Mouse (Mus musculus) heart, embryonic 13.5 days (tissue): ENCODE results near the gene Olfr584. TPM values are rescaled to one million over a fixed set of nuclear protein-coding genes. Genes with fewer than 3 reads are reported as not detected.

Source experiments
- ATAC-seq: fragments of 200-750 bp; cut with Nextera tagmentation; 2 replicates; pipeline ENCODE4 v1.8.0; 2017; ENCODE audit warnings: moderate TSS enrichment; ENCODE audit not compliant: insufficient number of reproducible peaks, low FRiP score, low TSS enrichment; ENCODE audit errors: extremely low read depth
- H3K27ac ChIP-seq: fragments of 300-500 bp; sonication (generic); replicated peaks from 2 replicates; pipeline ENCODE4 v1.5.1; 2015; ENCODE audit warnings: moderate library complexity, mild to moderate bottlenecking, inconsistent platforms
- H3K27me3 ChIP-seq: fragments of 300-500 bp; sonication (generic); replicated peaks from 2 replicates; pipeline ENCODE4 v1.6.1; 2015; ENCODE audit warnings: mild to moderate bottlenecking, inconsistent platforms
- H3K36me3 ChIP-seq: fragments of 300-500 bp; sonication (generic); 2 replicates; pipeline ENCODE4 v1.6.1; 2015; ENCODE audit warnings: mild to moderate bottlenecking, inconsistent platforms
- H3K4me1 ChIP-seq: fragments of 300-500 bp; sonication (generic); 2 replicates; pipeline ENCODE4 v1.6.1; 2015; ENCODE audit warnings: inconsistent platforms
- H3K4me2 ChIP-seq: fragments of 300-500 bp; sonication (generic); 2 replicates; pipeline ENCODE4 v1.6.1; 2015; ENCODE audit warnings: inconsistent platforms, mild to moderate bottlenecking, moderate library complexity
- H3K4me3 ChIP-seq: fragments of 300-500 bp; sonication (generic); 2 replicates; pipeline ENCODE4 v1.5.1; 2015; ENCODE audit warnings: moderate library complexity, mild to moderate bottlenecking, inconsistent platforms
- H3K9ac ChIP-seq: fragments of 300-500 bp; sonication (generic); 2 replicates; pipeline ENCODE4 v1.6.1; 2015; ENCODE audit warnings: inconsistent platforms, mild to moderate bottlenecking, moderate library complexity
- H3K9me3 ChIP-seq: fragments of 300-500 bp; sonication (generic); 2 replicates; pipeline ENCODE4 v1.6.1; 2016; ENCODE audit warnings: inconsistent platforms
- WGBS: fragments of 180-500 bp; shearing (Covaris S2); methylation state at CpG from one replicate; pipeline ENCODE4 v1.1.7; 2015; ENCODE audit warnings: mixed read lengths; 5-methylcytosine and 5-hydroxymethylcytosine counted together
- polyA plus RNA-seq: library from polyadenylated mRNA; unstranded; fragments of >200 nt; fragmentation: Nextera tagmentation; extraction: Ambion mirVana; gene quantifications from 2 replicates; pipeline ENCODE4 v1.2.1, GENCODE M21; 2015

Gene Olfr584
- polyA plus RNA-seq: not detected in 2 replicates

GRCm38 (mm10) chr7:103081585-103081984 lies at the start of gene Olfr584:
Gene Olfr584 (plus strand): TSS chr7:103081885.
- Histone ChIP-seq H3K9ac (no peak within 1 kb of the TSS), H3K4me1 (no peaks in the 10 kb centered on the region), H3K36me3 (no peaks in the 10 kb centered on the region), H3K4me3 (no peak within 1 kb of the TSS), H3K4me2 (no peak within 1 kb of the TSS), H3K9me3 (peaks cover 9% of the 10 kb centered on the region), H3K27ac (no peak within 1 kb of the TSS), H3K27me3 (no peaks in the 10 kb centered on the region)
- 69% methylated on average over 1 of the region's 1 CpGs for WGBS
- ATAC-seq: no peak

DNA sequence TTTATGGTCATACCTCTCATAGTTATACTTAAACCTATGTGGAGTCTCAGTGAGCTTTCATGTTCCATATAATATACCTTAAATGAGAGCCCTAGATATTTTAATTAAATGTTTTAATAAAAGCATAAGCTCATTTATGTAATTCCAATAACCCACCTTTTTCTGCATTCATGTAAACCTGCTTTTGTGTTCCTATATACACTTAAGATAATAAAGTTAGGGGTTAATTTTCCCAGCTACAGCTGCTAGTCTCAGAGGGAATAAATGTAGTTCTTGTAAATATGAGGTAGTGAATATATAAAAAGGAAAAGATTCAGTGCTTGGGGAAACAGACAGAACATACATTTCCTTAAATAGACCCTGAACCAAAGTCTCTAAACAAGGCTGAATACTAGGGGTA lies 44.0 kb upstream of the Olfr584 start, which contains the start of gene Olfr582:
Gene Olfr582 (plus strand): TSS at position 301 of the 400 bp plus-strand sequence.
- Histone ChIP-seq H3K27me3 (no peaks in the 10 kb centered on the region), H3K4me3 (no peak within 1 kb of the TSS), H3K9ac (no peak within 1 kb of the TSS), H3K27ac (no peak within 1 kb of the TSS), H3K36me3 (no peaks in the 10 kb centered on the region), H3K4me1 (no peaks in the 10 kb centered on the region), H3K9me3 (no peaks in the 10 kb centered on the region), H3K4me2 (no peak within 1 kb of the TSS)
- ATAC-seq: no peak

- Histone ChIP-seq H3K4me1 (no peaks in the 10 kb centered on the region), H3K36me3 (no peaks in the 10 kb centered on the region), H3K9ac (no peak within 1 kb of the TSS), H3K27ac (no peak within 1 kb of the TSS), H3K9me3 (no peaks in the 10 kb centered on the region), H3K27me3 (no peaks in the 10 kb centered on the region), H3K4me3 (no peak within 1 kb of the TSS), H3K4me2 (no peak within 1 kb of the TSS)
- 74% methylated on average over 1 of the region's 1 CpGs for WGBS
- ATAC-seq: no peak
Observed at GRCm38 (mm10) chr7:103051000-103051399, 30.7 kb upstream of the Olfr584 start, which contains the start of gene Olfr583. Gene Olfr583 (plus strand): TSS chr7:103051300.

GRCm38 (mm10) chr7:103097420-103097819 lies 15.7 kb downstream of the Olfr584 start, which contains the start of gene Olfr585:
Gene Olfr585 (plus strand): TSS chr7:103097720.
- Histone ChIP-seq H3K27ac (no peak within 1 kb of the TSS), H3K4me1 (no peaks in the 10 kb centered on the region), H3K27me3 (no peaks in the 10 kb centered on the region), H3K9me3 (no peaks in the 10 kb centered on the region; the same call in 1 of the 2 replicates), H3K4me2 (no peak within 1 kb of the TSS), H3K9ac (no peak within 1 kb of the TSS), H3K36me3 (no peaks in the 10 kb centered on the region), H3K4me3 (no peak within 1 kb of the TSS)
- 64% methylated on average over 1 of the region's 1 CpGs for WGBS
- no peak for ATAC-seq

DNA sequence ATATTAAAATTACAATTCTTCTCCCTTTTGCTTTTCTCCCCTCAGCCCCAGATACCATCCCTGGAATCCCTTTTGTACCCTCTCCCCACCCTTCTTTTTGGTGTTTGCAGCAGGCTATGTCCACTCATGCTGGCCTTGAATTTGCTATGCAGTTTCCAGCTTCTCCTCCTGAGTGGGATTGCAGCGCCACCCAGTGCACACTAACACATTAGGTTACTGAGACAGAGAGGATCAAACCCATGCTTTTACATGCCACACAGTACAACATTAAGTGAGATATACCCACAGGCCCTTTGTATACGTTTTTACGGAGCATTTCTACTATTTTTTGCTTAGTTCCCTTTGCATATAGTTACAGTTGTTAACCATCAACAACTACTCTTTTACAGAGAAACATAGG lies 37.7 kb downstream of the Olfr584 start:
- WGBS: 40% methylated on average over 3 of the region's 3 CpGs
- Histone ChIP-seq H3K9ac (no peak overlapping the region), H3K4me1 (no peaks in the 10 kb centered on the region), H3K4me3 (no peak overlapping the region), H3K4me2 (no peak overlapping the region), H3K9me3 (no peaks in the 10 kb centered on the region), H3K36me3 (no peaks in the 10 kb centered on the region), H3K27ac (no peak overlapping the region), H3K27me3 (no peaks in the 10 kb centered on the region)
- no peak for ATAC-seq

- H3K4me3 ChIP-seq: no peak within 1 kb of the TSS
- H3K4me2 ChIP-seq: no peak within 1 kb of the TSS
- 83% methylated on average over 3 of the region's 3 CpGs for WGBS
- no peaks in the 10 kb centered on the region for H3K9me3 ChIP-seq
- no peak for ATAC-seq
- H3K27ac ChIP-seq: no peak within 1 kb of the TSS
- H3K9ac ChIP-seq: no peak within 1 kb of the TSS
- H3K27me3 ChIP-seq: no peaks in the 10 kb centered on the region
- no peaks in the 10 kb centered on the region for H3K36me3 ChIP-seq
- H3K4me1 ChIP-seq: no peaks in the 10 kb centered on the region
Observed at GRCm38 (mm10) chr7:103125538-103125937, 43.9 kb downstream of the Olfr584 start, which contains the start of gene Olfr586. Gene Olfr586 (minus strand): TSS chr7:103125638.

Other genes with a start within 250 kb of the Olfr584 start
- not detected in 2 replicates for gene Olfr566, start 223.1 kb upstream of the Olfr584 start, polyA plus RNA-seq
- gene Olfr568, start 204.8 kb upstream of the Olfr584 start, polyA plus RNA-seq: not detected in 2 replicates
- not detected in 2 replicates for gene Olfr569, start 191.0 kb upstream of the Olfr584 start, polyA plus RNA-seq
- gene Olfr570, start 187.3 kb upstream of the Olfr584 start, polyA plus RNA-seq: not detected in 2 replicates
- not detected in 2 replicates for gene Olfr571, start 164.3 kb upstream of the Olfr584 start, polyA plus RNA-seq
- gene Olfr572, start 157.5 kb upstream of the Olfr584 start, polyA plus RNA-seq: not detected in 2 replicates
- not detected in 2 replicates for gene Olfr573-ps1, start 139.3 kb upstream of the Olfr584 start, polyA plus RNA-seq
- gene Olfr574, start 133.4 kb upstream of the Olfr584 start, polyA plus RNA-seq: not detected in 2 replicates
- not detected in 2 replicates for gene Olfr575, start 123.1 kb upstream of the Olfr584 start, polyA plus RNA-seq
- not detected in 2 replicates for gene Olfr576, start 119.2 kb upstream of the Olfr584 start, polyA plus RNA-seq
- not detected in 2 replicates for gene Olfr577, start 105.9 kb upstream of the Olfr584 start, polyA plus RNA-seq
- not detected in 2 replicates for gene Olfr578, start 92.6 kb upstream of the Olfr584 start, polyA plus RNA-seq
- gene Olfr582, start 43.9 kb upstream of the Olfr584 start, polyA plus RNA-seq: not detected in 2 replicates
- not detected in 2 replicates for gene Olfr583, start 30.6 kb upstream of the Olfr584 start, polyA plus RNA-seq
- gene Olfr585, start 15.8 kb downstream of the Olfr584 start, polyA plus RNA-seq: not detected in 2 replicates
- not detected in 2 replicates for gene Olfr586, start 43.8 kb downstream of the Olfr584 start, polyA plus RNA-seq
- not detected in 2 replicates for gene Olfr588-ps1, start 59.0 kb downstream of the Olfr584 start, polyA plus RNA-seq
- gene Olfr589, start 74.5 kb downstream of the Olfr584 start, polyA plus RNA-seq: not detected in 2 replicates
- not detected in 2 replicates for gene Olfr591, start 96.5 kb downstream of the Olfr584 start, polyA plus RNA-seq
- not detected in 2 replicates for gene Olfr592, start 102.9 kb downstream of the Olfr584 start, polyA plus RNA-seq
- not detected in 2 replicates for gene Olfr593, start 130.0 kb downstream of the Olfr584 start, polyA plus RNA-seq
- not detected in 2 replicates for gene Olfr594, start 135.1 kb downstream of the Olfr584 start, polyA plus RNA-seq
- gene Usp17ld, start 170.6 kb downstream of the Olfr584 start, polyA plus RNA-seq: not detected in 2 replicates
- gene Olfr596, start 223.8 kb downstream of the Olfr584 start, polyA plus RNA-seq: not detected in 2 replicates
- not detected in 2 replicates for gene Olfr597, start 234.4 kb downstream of the Olfr584 start, polyA plus RNA-seq
- gene Olfr598, start 241.7 kb downstream of the Olfr584 start, polyA plus RNA-seq: not detected in 2 replicates